Mouse (Mus musculus) mesoderm, embryonic 11.5 days (tissue): ENCODE measurements around the gene P4hb.
"Not testable (repeated sequence)": the region's sequence is repeated elsewhere in the genome, so short reads cannot be mapped to it uniquely, and the experiment has no call there.

ENCODE experiments used
- DNase-seq: peaks from one replicate; pipeline ENCODE4 v3.0.0-alpha.2; 2012; ENCODE audit warnings: low read depth, low spot score

P4hb gene

DNA sequence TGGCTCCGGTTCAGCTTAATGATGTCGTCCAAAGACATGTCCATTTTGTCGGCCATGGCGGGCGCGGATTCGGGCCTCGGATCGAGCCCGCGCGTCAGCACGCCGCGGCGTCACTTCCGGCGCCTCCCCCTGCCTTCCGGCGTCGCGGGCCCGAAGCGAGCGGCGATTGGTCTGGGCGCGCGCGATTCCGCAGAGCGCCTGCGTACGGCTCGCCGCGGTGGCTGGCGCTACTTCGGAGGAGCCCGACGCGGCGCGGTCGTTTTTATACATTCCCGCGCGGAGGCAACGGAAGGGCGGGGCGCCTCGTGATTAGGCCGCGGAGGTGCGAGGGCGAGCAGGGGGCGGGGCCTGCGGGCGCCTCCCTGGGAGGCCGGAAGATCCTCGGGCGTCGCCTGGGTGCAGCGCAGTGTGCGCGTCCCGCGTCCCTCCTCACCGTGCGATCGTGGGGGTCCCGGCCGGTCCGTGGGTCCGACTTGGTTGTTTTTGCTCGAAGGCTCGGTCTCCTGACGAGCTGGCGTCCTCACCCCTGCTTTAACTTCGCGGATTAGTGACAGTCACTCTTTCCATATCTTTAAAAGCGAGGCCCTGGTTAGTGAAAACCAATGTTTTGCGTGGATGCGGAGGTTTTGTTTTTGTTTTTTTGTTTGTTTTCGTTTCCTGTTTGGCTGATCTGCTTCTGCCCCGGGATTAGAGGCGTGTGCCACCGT, 25.4 kb upstream of the P4hb start, which contains the start of the genes Alyref and Anapc11:
Alyref (minus strand) TSS at position 83 of the 707 bp plus-strand sequence.
Anapc11 (plus strand) TSS at position 139 of the 707 bp plus-strand sequence.
- DNase-seq = peak; percentile 97

DNA sequence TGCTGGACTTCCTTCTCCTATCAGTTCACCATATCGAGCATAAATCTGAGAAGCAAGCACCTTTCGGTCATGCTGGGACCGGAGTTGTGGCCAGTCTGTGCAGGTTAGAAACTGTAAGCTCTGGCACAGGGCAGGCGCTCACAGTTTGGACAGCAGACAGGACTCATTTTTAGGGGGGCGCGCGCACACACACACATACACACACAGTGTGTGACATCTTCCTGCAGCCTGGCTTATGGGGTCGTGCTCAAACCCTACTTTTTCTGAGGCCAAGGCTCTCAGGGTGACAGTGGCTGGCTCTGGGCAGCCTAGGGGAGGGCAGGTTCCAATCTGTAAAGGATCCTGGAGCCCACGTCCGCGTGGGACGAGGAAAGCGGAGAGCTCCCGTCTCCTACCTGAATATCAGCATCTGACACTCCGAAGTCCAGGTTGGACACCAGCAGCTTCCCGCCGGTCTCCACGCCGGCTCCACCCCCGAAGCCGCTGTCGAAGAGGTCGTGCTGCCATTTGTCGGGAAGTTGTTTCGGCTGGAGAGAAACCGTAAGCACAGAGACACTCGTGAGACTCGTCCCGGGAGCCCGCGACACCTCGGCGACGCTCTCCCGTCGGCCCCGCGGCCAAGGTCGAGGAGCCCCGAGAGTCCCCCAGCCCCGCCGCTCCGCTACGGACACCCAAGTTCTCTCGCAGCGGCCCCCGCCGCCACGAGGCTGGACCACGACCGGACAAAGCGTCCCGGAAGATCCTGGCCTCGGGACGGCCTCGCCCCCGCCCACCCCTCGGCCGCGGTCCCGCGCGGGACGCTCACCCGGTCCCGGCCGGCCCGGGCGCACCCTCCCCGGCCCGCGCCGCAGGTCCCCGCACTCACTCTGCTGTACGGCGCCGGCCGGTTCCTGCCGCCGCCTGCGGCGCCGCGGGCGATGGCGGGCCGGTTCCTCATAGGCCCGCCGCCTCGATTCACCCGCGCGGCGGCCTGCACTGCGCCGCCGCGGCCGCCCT, 24.5 kb upstream of the P4hb start:
- DNase-seq = no peak

DNA sequence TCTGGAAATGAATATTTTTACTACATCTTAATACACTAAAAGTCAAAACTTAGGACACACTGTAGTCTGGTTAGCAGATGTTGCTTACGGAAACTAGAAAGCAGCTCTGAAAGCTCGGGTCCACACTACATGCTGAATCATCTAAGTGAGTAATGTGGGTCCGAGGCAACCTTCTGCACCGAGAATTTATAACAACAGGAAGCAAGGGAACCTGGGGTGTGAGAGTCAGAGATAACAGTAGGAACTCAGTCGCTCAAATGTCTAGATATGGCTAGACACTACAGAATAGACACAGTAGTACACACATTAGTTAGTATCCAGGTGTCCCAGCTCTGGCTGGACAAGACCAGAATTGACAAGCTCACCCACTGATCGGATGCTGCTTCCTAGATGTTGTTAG, 15.5 kb upstream of the P4hb start:
- no peak for DNase-seq

DNA sequence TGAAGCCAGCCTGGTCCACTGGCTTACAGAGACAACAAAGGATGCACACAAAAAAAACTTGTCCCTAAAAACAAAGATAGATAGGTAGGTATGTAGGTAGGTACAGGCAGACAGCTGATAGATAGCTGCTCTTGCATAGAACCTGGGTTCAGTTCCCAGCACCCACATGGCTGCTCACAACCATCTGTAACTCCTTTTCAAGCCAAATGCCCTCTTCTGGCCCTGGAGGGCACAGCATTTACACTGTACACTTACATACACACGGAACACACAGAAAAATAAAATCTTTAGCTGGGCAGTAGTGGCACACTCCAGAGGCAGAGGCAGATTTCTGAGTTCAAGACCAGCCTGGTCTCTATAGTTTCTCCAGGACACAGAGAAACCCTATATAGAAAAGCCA, 10.9 kb upstream of the P4hb start:
- DNase-seq = no peak

DNA sequence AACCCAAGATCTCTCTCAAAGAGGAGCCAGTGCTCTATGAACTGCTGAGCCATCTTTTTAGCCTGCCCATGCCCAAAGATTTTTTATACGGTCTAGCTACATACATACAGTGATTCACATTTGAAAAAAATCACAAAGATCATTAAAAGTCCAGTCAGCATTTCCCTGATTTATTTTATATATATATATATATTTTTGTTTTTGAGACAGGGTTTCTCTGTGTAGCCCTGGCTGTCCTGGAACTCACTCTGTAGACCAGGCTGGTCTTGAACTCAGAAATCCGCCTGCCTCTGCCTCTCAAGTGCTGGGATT, 9.9 kb upstream of the P4hb start:
- DNase-seq = not testable (repeated sequence)

DNA sequence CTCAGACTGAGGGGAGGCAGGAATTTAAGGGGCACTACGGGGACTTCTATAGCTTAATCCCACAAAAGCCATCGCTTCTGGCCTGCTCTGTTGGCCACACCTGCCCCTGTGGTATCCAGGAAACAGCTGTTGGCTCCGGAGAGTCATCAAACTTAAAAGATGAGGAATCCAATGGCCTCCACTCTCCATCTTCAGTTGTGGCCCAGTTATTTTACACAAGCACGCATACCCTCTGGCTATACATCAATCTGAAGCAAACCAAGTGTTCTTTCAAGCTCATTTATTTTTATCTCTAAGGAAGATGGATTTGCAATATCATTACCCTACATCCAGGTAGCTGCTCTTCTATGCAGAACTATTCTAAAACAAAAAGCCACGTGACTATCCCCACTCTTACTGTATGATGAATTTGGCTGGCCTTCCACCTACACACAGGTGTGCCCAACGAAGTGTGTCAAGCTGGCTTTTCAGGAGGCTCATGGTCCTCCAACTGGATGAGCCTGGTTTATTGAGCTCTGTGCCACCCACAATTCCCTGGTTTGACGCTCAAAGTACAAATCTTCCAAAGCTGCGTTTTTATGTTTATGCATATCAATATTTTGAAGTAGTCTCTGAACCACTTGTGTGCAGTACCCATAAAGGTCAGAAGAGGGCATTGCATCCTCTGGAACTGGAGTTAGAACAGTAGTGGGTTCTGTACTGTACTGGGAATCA, 9.4 kb upstream of the P4hb start:
- no peak for DNase-seq

DNA sequence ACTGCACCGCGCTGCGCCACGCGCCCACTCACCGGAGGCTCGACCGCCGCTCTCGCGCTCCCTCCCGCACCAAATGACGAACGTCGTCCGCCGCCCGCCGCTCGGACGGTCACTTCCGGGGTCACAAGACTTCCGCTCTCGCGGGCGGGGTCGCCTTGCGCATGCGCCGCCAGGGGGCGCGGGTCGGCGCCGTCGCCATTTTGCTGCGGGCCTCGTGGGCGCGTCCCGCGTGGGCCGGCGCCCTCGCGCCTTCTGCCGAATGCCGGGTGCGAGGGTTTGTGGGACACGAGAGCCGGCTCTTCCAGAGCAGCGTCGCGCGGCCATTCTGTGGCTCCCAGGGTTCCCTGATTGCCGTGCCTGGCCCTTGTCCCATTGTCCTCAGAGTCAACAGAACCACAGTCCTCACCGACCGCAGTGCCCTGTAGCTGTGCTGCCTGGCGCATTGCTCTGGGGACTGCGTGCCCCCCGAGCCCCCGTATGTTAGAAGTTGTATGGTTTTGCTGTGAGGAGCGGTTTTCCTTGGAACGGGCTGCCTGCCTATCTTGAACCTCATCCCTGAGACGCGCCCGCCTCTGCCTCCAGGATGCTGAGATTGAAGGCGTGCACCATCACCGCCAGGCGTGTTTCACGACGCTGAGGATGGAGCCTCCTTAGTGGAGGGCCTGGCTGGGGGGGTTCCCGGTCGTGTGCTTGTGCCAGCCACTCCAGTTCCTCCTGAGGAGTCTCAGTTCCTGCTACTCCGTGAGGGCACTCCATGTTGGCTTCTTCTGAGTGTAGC, 8.6 kb upstream of the P4hb start, which contains the start of gene Arhgdia:
Arhgdia (minus strand) TSS at position 135 of the 778 bp plus-strand sequence.
- peak; percentile 91 for DNase-seq

DNA sequence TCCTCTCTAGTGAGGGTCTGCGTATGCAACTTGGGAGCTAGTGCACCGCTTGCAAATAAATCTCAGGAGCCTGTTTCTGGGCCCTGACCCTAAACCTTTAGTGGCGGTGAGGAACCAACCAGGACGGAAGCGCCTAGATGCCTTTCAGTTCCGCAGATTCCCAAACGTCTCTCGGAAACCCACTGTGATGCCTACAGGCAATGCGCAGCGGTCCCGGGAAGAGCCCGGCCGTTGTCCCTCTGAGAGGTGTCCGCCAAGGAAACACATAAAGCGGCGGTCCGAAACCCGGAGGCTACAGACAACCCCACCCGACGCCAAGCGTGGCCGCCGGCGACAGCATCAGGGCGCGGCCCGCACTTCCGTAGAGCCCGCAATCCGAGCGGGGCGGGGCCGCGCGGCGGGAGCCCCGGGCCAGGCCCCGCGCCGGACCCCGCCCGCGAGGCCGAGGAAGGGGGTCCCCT, 7.8 kb upstream of the P4hb start:
- DNase-seq = no peak

DNA sequence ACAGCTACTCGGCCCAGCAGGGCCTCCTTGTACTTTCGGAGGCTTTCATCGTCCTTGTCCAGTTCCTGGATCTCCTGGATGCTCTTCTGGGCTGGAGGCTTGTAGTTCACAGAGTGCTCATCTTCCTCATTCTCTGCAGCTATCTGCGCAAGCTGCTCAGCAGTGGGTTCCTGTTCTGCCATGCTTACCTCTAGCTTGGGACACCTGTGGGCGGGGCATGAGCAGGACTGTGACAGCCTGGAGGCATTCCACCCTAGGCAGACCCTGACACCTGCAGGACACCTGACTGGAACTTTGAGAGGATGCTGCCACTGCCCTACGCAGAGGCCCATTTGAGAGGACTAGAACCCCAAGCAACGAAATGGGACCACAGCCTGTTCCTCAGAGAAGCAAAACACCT, 7.1 kb upstream of the P4hb start:
- no peak for DNase-seq

DNA sequence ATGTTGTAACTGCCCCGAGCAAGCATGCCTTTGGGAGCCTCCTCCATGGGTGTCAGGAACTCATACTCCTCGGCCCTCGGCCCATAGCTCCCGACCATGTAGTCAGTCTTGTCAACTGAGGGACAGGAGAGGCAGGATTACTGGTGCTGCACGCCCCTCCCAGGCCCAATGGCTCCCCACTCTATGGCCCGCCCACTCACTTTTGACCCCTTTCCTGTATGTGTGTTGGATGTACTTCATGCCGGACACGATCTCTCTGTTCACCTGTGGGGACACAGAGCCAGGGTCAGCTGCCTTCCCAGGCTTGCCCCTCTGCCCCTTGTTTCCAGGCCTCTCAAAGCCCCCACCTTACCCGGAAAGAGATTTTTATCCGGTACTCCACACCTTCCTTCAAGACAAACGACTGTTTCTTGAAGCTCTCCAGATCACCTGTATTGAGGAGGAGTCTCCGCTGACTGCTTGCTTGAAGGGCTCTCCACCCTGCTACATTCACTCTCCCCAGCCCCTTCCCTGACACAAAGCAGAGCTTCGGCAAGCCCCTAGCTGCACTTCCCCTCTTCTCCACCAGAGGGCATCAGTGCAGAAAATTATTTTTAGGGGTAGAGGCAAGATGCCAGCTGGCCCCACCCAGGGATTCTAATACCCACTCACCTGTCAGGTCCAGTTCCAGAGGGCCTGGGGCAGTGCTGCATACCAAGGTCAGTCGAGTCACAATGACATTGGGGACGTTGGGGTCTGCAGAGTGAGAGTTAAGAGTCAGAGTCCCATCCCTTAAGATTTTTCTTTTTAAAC, 6.5 kb upstream of the P4hb start:
- DNase-seq = peak; percentile 86

DNA sequence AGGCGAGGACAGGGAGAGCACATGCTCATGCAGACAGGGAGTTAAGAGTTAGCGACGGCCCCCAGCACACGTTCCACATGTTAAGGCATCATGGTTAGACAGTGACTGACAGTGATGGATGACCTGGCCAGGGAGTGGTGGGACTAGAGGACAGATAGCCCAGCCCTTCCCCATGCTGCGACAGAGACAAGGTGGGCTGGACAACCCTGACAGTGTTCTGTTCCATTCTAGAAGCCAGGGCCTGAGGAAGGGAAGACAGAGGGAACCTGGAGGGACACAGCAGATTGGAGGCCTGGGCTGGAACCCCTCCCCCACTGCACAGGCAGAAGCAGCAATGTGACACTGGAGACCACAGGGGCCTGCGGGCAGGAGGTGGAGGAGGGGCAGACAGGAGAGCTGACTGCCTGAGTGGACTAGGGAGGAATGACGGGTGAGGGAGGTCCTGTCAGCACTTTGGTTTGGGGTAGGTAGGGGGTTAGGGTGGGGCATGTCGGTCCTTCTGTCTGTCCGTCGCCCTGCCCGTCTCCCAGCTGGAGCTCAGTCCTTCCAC, 5.7 kb upstream of the P4hb start:
- no peak for DNase-seq

DNA sequence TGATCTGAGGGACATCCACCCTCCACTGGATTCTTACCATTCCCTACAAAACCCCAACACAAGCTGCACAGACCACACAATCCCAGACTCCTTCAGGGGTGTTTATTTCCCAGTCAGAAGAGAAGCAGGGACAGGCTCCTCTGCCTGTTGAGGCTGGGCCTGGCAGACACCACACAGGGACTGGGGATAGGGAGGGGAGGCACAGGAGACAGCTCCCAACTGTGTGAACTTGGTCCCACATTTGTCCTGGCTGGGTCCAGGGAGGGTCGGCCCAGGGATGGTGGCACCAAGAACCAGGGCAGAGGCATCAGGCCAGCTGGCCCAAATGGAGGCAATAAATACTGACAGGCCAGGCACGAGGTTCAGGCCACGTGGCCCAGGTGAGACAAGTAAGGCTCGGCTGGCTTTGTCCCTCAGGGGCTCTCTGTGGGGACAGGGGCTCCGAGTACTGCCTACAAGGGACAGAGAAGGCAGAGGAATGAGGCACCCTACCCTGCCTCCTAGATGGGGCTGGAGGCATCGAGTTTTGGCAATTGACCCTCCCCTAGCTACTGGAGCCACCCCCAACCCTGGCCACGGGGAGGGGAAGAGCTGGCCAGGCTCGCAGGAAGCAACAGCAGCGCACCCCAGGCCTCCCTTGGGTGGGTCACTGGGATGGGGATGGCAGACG, 5.1 kb upstream of the P4hb start:
- no peak for DNase-seq

DNA sequence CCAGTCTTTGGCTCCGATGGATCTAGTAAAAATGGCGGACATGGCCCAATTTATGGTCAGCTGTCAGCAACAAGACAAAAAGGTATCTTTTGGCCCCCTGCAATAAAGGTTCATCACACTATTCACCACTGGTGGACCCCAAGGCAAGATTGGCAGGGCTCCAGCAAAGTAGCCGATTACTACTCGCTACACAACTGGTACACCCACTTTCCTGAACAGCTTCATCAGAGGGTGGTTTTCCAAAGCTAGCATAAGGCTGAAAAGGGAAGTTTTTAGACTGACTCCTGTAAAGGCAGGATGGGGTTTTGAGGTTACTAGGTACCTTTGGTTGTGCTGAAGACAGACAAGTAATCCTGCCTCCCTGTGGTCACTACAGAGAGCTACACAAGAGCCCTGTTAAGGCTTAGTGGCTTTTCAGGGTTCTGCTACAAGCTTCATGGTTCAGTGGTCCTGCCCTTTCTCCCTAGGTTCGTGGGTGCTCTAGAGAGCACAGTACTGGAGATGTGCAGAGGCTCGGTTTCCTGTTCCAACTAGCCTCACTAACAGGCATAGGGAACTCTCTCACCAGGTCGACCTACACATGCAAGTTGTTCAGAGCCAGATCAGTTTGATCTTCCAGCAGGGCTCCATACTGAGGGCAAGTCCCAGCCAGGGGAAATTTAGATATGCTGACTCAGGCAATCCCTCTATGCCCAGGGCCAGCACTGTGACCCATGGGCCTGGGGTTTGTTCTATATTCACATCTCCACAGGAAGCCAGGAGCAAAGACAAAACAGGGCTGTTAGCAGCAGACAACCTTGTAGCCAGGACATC, 4.4 kb upstream of the P4hb start:
- DNase-seq = no peak

DNA sequence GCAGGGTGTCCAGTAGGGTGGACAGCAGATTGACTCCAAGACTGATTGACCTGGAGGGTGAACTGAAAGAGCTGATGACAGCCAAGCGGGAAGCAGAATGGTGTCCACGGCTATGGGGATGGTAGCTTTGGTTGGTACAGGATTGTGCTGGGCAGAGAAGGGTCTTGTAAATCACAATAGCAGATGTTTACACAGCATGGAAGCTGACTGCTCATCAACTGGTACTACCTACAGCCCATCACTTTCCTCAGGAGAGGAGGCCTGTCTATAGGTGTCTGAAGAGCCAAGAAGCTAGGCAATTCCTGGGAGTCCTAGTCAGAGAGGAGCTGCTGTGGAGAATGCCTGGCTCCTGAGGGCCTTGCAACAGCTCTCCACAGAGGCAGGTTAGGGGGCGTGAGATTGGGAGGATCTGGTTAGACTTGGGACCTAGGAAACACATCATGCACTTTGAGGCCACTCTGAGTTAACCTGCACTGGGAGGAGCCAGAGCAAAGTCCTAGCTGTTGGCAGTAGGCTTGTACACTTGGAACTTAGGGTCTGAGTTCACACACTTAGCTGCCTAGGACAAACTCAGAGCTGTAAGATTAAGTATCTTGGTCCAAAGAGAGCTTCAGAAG, 3.4 kb upstream of the P4hb start:
- DNase-seq = no peak

DNA sequence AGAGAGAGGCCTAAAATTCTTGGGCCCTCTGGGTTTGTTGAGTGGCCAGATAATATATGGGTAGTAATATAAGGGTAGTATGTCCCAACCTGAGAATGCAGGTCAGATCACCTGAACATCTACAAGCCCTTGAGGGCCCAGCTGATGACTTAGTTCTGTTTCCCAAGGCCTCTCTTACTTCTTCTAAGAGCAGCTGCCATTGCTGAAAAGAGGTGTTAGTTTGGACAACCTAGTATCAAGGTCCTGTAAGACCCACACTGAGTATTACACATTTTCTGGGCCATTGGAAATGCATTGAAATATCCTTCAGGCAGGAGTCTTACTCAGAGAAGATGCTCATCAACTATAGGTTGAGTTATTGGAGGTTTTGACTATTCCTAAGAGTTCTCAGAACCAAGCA, 2.9 kb upstream of the P4hb start:
- no peak for DNase-seq

DNA sequence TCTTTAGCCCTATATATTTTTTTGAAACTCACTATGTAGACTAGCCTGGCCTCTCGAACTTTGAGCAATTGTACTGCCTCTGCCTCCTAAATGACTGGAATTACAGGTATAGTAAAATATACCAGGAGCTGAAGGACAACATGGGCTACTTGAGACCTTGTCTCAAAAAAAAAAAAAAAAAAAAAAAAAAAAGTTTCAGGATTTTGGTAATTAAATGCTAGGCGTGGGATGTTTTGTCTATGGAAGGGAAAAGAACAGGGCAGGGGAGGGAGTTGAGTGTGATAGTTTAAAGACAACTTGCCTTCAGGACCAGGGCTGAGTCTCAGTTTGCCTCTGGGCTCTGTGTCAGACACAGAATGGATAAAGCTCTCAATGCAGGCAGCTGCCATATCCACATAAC, 2.0 kb upstream of the P4hb start:
- no peak for DNase-seq

DNA sequence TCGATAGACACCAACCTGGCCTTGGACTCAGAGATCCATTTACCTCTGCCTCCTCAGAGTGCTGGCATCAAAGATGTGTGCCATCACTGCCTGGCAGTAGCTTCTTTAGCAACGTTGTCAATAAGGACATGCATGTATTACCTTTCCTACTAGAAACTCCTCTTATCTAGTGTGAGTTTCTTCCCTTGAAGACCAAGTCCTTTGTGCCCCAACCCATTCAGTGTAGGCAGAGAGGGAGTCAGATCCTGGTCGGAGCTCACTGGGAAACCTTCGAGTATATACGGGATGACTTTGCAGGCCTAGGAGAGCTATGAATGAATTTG, 1.2 kb upstream of the P4hb start:
- no peak for DNase-seq

DNA sequence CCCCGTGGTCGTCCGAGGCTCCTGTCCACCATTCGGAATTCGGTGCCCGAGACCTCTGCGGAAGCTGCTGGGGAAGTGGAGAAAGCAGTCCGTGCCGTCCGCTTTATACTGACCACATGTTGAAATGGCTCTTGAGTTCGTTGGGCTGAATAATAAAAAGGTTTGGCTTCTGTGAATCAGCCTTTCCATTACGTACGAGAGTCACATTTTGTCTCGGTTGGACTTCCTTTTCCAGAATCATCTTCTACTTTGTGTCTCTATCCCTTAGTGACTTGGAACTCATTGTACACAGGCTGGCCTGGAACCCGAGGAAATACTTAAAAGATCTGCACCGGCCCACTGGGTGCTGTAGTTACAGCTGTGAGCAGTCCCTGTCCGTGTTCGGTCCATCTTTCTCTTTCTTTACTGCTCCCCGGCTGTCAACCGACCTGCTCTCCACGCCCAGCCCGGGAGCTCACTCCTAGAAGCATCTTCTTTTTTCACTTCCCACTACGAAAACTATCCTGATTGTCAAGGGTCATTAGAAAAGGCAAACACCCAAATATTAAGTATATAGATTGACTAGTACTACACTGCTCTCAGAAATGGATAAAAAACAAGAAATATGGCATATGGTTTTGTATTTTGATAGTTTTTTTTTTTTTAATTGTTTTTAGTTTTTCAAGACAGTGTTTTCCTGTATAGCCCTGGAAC, 678 bp upstream of the P4hb start:
- no peak for DNase-seq
